Mouse (Mus musculus) ovary, adult 18-20 months (tissue): Measurements from ENCODE around the gene Foxo3.

Source experiments
- DNase-seq: peaks from one replicate; pipeline ENCODE4 v3.0.0; 2022; ENCODE audit warnings: low spot score, mixed read lengths

Foxo3 gene

DNA sequence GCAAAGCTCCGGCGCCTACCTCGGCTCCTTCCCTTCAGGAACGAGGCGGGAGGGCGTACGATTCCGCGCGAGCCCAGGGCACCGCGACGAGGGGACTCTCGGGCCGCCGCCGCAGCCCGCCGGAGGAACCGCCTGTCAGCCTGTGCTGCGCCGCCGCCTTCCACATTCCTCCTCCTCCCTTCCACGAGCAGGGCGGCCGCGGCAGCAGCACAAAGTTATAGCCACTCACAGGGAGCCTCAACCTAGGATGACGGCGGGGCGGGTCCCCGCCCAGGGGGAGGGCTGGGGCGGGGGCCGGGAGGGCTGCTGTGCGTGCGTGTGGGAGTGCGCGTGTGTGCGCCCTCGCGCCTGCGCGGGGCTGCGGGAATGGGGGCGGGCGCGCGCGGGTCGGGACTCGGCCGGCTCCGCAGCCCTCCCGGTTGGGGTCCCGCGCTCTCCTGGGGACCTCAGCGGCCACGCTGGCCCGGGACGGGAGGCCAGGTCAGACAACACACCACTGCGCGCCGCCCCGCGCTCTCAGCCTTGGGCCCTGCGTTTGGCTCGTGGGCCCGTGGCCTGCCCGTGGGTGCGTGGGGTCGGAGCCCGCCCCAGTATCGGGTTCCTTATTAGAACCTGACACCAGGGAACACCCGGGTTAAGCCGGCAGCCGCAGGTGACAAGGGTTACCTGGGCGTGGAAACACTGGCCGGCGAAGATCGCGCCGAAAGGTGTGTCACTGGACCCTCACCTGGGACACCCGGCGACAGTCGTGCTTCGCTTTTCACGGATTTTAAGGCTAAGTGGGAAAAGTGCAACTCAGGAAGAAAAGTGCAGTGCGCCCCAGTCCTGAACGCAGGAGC lies at the start of gene Foxo3:
Gene Foxo3 (minus strand): TSS at position 249 of the 839 bp plus-strand sequence.
- peak; percentile 87 for DNase-seq

DNA sequence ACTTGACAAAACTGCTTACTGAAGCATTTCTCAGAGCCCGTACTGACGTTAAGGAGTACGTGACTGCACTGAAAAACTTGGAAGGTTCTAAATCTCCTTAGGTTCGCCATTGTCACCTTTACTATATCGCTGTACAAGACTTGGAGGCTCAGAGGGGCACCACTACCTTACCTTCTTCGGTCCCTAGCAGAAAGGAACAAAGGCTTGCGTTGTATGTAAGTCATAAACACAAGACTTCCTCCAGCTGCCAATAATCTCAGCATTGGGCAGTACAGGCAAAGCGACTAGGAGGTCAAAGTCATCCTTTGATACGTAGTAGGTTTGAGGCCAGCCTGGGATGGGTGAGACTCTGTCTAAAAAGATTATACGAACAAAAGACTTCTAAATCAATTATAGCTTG lies 48.8 kb upstream of the Foxo3 start:
- DNase-seq = no peak

DNA sequence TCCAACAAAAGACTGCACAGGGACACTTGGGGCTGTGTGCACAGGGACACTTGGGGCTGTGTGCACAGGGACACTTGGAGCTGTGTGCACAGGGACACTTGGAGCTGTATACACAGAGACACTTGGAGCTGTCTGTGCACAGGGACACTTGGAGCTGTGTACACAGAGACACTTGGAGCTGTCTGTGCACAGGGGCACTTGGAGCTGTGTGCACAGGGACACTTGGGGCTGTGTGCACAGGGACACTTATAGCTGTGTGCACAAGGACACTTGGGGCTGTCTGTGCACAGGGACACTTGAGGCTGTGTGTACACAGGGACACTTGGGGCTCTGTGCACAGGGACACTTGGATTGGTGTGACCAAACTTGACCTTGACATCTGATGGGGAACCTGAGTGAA lies 47.4 kb upstream of the Foxo3 start:
- no peak for DNase-seq

DNA sequence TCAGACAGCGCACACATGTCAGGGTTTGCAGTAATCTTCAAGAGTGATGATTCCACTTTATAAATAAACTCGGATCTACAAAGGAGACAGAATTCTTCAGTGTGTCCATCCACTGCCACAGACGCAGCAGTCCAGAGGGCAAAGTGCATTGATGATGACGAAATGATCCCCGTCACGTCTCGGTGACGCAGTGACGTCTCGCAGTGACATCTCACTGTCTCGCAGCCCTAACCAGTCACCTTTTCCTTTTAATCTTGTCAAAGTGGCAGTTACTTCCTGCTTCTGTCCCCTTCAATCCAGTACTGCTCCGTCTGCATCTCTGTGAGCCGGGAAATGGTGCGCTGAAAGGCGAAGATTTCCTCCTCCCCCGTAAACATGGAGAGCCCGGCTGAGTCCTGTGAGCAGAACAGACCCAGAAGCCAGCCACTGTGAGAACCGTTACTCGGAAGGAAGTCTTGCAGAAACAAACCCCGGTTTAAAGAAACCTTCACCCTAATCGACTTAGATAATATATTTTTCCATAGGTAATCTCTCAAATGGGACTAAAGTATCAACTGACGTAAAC lies 36.7 kb upstream of the Foxo3 start:
- DNase-seq = no peak

DNA sequence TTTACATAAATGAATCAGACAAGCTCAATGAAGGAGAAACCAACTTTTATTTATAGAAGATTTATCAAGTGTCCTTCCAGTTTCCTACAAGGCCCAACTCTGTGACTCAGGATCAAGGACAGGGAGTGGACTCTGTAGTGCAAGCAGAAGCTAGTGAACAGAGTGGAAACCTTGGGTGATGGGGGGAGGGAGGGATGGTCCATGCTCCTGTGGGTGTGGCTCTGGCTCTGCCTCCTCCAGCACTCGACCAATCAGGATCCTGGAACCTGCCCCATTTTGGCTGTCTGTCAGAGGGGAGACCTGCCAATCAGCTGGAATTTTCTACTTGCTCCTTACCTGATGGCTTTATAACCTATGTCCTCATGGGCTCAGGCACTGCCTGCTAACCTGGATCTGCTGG lies 36.0 kb upstream of the Foxo3 start:
- DNase-seq = peak; percentile 79

DNA sequence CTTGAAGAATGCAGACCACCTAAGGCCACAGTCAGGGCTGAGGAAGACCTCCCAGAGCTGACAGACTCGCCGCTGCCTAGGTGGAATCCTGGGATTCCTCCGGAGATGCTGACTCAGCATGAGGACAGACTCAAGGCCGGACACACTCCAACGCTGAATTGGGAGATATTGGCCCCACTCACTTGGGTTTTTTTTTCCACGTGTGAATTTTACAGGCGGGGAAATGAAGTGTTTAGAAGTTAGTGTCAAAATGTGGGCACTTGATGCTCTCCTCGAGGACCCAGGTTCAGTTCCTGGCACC lies 32.1 kb upstream of the Foxo3 start:
- DNase-seq = no peak

DNA sequence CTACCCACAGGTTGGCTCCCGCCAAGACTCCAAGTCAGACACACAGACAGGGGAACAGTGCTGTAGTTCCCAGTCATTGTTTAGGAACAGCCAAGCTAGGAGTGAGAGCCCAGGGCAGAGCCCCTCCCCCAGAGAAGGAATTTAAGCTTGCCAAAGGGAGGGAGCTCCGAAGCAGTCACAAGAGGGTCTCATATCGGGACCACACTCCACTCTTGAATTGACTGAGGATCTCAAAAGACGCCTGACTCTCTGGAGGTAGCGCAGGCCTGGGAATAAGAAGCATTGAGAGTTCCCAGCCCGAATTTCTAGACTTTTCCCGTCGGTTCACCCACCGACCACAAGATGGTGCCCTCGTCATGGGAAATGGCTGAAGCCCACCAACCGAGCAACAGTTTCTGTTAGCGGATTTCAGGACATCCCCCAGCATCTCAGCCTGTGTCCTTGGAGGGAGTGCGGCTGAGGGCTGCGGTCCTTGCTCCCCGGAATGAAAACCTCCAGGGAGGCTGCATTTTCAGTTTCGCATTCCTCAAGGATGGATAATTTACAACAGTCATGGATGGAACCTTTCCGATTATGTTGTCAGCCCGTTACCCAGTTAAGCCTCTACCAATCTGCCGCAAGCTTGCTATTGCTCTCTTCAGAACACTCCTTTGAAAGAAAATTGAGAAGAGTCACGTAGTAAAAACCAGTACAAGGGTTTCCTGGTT lies 31.6 kb upstream of the Foxo3 start:
- DNase-seq = peak; percentile 62

DNA sequence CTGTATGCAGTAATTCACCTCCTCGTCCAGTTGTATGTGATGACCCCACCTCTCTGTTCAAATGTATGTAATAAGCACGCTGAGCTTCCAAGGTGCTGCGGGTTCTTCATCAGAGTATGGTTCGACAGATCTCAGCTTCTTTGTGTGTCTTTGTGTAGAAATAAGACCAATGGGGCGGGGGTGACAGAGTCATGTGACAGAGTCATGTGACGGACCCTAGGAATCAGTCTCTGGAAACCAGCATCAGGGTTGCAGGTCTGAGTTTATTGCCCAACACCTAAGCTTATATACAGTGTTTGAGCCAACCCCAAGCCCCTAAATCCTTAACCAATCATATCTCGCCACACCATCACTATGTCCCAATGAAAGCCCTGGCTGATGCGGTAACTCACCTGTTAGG lies 29.9 kb upstream of the Foxo3 start:
- DNase-seq = no peak

DNA sequence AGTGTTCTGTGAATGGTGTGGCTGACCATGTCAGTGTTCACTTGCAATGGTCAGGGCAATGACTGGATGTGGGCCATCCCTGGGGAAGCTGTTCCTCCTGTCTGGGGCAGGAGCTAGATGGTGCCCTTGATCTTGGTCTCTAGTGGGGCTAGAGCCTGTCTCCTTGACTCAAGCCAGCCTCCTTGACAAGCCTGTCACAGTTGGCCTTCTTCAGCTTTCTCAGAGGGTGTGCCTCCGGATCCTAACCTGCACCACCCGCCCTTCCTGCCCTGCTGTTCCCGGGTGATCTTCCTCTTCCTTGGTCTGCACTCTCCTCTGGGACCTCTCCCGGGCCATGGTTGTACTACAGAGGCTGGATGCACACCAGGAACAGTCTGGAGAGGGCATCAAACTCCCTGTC lies 24.2 kb upstream of the Foxo3 start:
- no peak for DNase-seq

DNA sequence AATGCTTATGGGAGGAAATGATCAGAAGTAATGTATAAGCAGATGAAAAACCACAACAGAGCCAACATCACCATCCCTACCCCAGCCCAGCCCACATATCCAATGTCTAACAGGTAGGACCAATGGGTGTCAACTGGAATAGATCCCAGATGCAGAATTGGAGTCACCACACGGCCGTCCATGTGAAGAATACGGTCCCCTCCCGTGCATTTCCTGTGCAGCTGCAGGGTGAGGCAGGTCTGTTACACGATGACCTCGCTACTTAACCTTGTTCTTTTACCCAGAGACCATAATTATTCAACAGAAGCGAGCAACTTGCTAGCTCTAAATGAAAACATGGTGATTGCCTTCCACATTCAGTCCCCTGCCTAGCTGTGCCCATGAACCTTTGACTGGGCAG lies 23.4 kb upstream of the Foxo3 start:
- no peak for DNase-seq

DNA sequence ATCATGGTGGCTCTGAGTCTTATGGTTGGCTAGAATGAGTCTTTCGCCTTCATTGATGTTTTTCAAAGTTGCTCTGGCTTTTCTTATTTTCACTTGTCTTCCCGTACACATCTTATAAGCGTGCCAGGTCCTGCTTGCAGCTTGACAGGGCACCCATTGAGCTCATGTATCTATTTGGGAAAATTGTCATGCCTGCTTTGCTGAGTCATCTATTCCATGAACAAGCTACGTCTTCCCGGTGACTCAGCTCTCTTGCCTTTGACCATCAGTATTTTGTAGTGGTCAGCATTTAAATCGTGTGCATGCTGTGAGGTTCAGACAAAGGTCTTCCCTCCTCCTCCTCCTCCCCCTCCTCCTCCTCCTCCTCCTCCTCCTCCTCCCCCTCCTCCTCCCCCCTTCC lies 22.9 kb upstream of the Foxo3 start:
- no peak for DNase-seq

DNA sequence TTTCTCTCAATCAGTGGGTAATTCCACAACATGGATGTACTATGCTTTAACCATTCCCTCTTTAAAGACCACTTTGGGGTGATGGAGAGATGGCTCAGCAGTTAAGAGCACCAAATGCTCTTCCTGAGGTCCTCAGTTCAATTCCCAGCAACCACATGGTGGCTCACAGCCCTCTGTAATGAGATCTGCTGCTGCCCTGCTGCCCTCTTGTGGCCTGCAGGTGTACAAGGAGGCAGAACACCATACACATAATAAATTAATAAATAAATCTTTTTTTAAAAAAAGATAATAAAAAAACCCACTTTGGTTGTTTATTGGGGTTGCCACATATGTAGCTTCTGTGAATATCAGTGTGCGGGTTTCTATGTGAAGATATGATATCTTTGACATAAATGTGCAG lies 21.4 kb upstream of the Foxo3 start:
- no peak for DNase-seq

DNA sequence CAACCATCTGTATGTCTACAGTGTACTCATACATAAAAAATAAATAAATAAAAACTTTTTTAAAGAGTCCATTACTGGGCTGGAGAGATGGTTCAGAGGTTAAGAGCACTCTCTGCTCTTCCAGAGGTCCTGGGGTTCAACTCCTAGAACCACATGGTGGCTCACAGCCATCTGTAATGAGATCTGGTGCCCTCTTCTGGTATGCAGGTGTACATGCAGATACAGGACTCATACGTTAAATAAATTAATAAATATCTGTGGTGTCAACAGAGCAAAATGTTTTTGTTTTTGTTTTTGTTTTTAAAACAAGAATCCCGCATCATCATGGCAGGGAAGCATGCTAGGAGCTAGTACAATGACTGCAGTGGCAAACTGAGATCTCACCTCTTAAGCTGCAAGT lies 20.6 kb upstream of the Foxo3 start:
- no peak for DNase-seq

DNA sequence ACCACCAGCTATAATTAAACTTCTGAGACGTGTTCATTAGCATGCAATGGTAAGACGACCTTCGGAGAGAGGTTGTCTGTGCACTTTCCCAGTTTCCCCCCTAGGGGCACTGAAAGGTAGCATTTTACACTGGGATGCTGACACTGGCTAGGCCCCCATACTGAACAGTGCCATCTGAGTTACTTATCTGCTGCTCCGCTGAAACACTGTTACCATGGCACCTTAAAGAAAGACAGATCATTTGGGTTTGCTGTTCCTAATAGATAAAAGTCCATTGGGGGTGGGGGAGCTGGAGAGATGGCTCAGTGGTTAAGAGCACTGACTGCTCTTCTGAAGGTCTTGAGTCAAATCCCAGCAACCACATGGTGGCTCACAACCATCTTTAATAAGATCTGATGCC lies 20.0 kb upstream of the Foxo3 start:
- no peak for DNase-seq

DNA sequence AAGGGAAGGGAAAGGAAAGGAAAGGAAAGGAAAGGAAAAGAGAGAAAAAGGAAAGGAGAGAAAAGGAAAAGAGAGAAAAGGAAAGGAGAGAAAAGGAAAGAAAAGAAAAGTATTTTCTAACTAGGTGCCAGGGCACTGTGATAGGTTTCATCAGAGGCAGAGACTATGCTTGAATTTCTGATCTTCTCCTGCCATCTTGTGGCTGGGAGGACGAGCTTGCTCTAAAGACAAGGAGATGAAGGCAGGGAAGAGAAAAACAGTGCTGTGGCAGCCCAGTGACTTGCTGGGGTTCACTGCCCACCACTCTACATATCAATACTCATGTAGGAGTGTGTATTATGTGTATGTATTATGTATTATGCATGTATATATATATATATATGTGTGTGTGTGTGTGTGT lies 18.5 kb upstream of the Foxo3 start:
- DNase-seq = no peak

DNA sequence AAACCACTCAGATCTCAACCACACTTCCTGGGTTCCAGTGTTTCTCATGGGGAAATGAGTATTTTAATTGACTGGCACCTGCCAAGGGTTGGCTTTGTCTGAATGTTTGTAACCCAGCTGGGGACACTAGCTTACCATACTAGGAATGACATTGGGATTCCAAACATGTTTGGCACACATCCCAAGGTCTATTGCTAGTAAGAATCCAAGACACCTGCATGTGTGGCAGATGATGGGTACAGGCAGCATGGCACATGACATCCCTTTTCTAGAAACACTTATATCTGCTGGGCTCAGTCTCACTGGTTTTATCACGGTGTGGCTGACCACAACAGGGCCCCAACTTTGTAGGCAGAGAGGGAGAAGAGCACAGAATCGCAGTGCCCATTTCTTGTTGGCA lies 17.8 kb upstream of the Foxo3 start:
- no peak for DNase-seq

DNA sequence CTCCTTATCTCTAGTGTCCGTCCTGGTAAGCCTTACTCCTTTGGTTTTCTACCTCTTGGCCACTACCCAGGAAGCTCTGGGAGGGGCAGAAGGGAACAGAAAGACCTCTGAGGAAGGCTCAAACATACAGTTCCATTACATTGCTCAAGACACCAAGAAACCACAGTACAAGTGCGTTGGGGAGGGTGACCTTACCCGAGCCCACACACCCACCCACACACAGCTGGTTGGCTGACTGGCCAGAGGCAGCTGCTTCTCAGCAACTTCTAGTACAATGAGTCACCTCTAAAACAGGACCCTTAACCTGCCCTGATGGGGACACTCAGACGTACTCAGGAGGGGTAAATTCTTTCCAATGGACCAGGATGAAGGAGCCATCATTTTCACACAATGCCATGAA lies 17.3 kb upstream of the Foxo3 start:
- DNase-seq = peak; percentile 26

DNA sequence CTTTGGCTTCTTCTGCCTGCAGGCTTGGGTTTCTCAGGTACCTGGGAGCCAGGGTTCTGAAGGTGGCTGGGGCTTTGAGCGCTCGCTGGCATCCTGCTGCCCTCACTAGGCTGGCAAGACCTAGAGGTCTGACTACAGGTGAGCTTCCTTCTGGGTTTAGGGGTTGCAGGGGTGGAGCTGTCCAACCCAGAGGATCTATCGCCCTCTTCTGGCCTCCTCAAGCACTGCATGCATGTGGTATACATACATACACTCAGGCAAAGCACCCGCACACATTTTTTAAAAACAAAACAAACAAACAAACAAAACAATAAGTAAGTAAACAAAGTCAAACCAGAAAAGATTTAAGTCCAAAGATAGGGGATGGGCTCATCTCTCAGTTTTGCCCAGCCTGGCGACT lies 14.8 kb upstream of the Foxo3 start:
- DNase-seq = no peak

DNA sequence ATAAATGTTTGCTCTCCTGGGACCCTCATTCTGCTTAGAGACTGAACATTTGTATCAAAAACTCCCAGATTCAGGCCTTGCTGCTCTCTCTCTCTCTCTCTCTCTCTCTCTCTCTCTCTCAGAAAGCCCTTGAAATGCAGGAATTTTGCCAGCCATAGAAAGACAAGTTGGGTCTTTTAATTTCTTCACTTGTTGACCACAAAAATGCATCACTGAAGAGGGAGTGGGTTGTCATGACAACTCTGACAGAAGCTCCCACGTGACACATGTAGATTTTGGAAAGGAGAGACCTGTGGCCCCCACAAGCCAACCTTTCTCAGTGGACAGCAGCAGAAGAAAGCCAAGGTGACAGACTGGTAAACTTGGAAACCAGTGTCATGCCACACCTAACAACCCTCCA lies 11.1 kb upstream of the Foxo3 start:
- DNase-seq = no peak

DNA sequence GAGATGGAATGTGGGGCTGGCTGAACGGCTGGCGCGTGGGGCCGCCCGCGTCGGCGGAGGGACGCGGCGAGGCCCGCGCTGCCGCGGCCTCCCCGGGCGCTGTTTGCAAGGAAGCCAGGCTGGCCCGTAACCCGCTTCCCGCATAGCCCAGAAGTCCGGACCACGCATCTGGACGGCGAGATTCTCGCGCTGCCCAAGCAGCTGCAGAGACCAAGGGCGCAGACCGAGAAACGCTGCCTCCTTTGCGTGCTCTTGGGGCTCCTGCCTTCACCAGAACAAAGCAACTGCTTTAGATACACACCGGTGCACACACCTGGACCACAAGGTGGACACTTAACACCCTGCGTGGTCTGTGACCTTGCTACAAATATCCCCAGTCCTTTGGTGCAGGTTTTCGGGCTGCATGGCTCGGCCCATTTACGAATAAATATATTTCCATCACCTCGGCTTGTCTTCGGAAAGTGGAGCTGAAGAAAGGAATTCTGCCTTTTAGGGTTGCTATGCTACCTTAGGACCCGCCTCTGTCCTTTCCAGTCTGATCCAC lies 1.8 kb upstream of the Foxo3 start:
- no peak for DNase-seq

DNA sequence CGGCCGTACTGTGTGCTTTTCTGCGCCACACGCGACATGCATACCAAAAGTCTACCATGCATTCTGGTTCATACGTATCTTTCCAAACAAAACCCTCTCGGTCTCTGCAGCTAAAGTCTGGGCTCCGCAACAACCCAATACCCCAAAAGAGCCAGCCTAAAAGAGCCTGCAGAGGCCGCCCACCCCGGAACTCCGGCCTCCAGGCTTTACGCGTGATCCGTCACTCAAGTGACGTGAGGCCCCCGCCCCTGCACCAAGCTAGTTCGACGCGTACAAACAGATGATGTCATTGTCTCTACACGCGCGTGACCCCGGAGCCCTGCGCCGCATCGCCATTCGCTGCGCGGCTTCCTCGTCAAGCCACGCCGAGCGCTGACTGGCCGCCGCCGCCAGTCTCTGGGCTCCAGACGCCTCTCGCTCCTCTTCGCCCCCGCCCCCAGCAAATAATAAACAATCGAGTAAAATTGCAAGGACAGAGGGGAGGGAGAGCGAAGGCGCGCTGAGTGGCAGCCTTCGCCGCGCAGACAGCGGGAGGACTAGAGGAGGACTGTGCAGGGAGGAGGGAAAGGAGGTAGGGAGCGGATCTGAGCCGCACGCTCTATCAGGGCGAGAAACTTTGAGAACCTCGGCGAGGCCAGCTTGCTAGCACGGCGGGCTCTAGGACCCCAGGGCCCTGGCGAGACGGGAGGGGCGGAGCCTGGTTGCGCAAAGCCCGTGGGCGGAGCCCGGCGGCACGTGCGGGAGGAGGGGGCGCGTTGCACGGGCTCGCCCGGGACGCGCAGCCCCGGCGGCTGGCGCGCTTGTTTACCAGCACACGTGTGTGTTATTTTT lies 1.1 kb upstream of the Foxo3 start:
- peak; percentile 98 for DNase-seq

DNA sequence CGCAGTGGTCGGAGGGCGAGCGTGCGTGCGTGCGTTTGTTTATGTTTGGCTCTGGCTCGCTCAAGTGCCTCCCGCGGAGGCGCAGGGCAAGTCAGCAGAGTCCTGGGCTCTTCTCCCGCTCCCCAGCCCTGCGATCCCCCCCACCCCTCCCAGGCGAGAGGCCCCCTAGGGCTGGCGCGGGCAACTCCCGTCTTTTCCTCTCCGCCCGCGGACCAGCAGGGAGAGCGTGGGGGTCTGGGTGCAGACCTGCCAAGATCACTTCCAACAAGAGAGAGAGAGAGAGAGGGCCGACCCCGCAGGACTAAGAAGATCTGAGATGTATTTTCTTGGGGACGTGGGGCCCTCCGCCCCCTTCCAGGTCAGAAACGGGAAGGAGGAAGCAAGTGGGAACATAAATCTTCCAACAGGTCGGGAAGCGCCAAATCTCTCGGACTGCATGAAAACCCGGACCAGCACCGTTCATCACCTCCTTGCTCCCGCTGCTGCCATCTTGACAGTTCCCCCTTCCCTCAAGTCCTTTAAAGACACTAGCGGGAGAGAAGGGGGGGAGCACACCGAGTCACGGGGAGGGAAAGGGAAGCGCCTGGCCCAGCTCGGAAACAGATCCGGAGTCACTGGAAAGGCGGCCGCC lies 569 bp downstream of the Foxo3 start:
- peak; percentile 29 for DNase-seq
